Mouse (Mus musculus) limb, embryonic 14.5 days (tissue): ENCODE results near the gene Jsrp1. TPM values are rescaled to one million over a fixed set of nuclear protein-coding genes. Genes with fewer than 3 reads are reported as not detected.

ENCODE experiments used
- ATAC-seq: fragments of 200-750 bp; cut with Nextera tagmentation; 2 replicates; pipeline ENCODE4 v1.8.0; 2017; ENCODE audit warnings: low read depth, moderate number of reproducible peaks, moderate TSS enrichment; ENCODE audit not compliant: low FRiP score
- DNase-seq: peaks from one replicate; pipeline ENCODE4 v3.0.0-alpha.2; 2015; ENCODE audit warnings: low spot score
- H3K27ac ChIP-seq: fragments of 300-500 bp; sonication (generic); replicated peaks from 2 replicates; pipeline ENCODE4 v1.5.1; 2014; ENCODE audit warnings: low read depth, mild to moderate bottlenecking, low read length, moderate library complexity, mixed read lengths
- H3K27me3 ChIP-seq: fragments of 300-500 bp; sonication (generic); 2 replicates; pipeline ENCODE4 v1.6.1; 2014; ENCODE audit warnings: low read length, mixed read lengths; ENCODE audit not compliant: control insufficient read depth, insufficient read depth
- H3K36me3 ChIP-seq: fragments of 300-500 bp; sonication (generic); 2 replicates; pipeline ENCODE4 v1.6.1; 2014; ENCODE audit warnings: mild to moderate bottlenecking, low read length, moderate library complexity, mixed read lengths; ENCODE audit not compliant: control insufficient read depth, insufficient read depth
- H3K4me1 ChIP-seq: fragments of 300-500 bp; sonication (generic); 2 replicates; pipeline ENCODE4 v1.6.1; 2014; ENCODE audit warnings: antibody characterized with exemption, low read length, mixed read lengths; ENCODE audit not compliant: control insufficient read depth, insufficient read depth
- H3K4me2 ChIP-seq: fragments of 300-500 bp; sonication (generic); replicated peaks from 2 replicates; pipeline ENCODE4 v1.6.1; 2014; ENCODE audit warnings: low read depth, mild to moderate bottlenecking, low read length, moderate library complexity; ENCODE audit not compliant: severe bottlenecking
- H3K4me3 ChIP-seq: fragments of 300-500 bp; sonication (generic); replicated peaks from 2 replicates; pipeline ENCODE4 v1.5.1; 2014; ENCODE audit warnings: low read length
- H3K9ac ChIP-seq: fragments of 300-500 bp; sonication (generic); 2 replicates; pipeline ENCODE4 v1.6.1; 2014; ENCODE audit warnings: mild to moderate bottlenecking, low read depth, low read length, moderate library complexity; ENCODE audit not compliant: severe bottlenecking
- H3K9me3 ChIP-seq: fragments of 300-500 bp; sonication (generic); 2 replicates; pipeline ENCODE4 v1.6.1; 2016; ENCODE audit warnings: low read length; ENCODE audit not compliant: control insufficient read depth
- POLR2A ChIP-seq: fragments of 200-500 bp; IDR thresholded peaks from 2 replicates; pipeline ENCODE4 v1.8.0; 2012; ENCODE audit warnings: inconsistent platforms, mild to moderate bottlenecking, moderate library complexity, borderline replicate concordance; ENCODE audit not compliant: insufficient read depth, insufficient read length; ENCODE audit errors: extremely low read depth
- WGBS: fragments of 180-500 bp; shearing (Covaris S2); extraction: QIAGEN DNeasy Blood & Tissue Kit; methylation state at CpG from one replicate; pipeline ENCODE4 v1.1.7; 2014; 5-methylcytosine and 5-hydroxymethylcytosine counted together
- polyA plus RNA-seq, 2 experiments: library from polyadenylated mRNA; depleted of rRNA in 1 of 2; stranded (reverse) in 1 of 2; unstranded in 1 of 2; fragments of >200 nt; fragmentation: Nextera tagmentation in 1 of 2; extraction: Ambion mirVana in 1 of 2; gene quantifications; 2 replicates each; pipeline versions ENCODE4 v1.2.1 to v1.2.3; 2012 to 2014

Jsrp1 gene
- polyA plus RNA-seq, 2 experiments, result 6.1 to 12.1 TPM

DNA sequence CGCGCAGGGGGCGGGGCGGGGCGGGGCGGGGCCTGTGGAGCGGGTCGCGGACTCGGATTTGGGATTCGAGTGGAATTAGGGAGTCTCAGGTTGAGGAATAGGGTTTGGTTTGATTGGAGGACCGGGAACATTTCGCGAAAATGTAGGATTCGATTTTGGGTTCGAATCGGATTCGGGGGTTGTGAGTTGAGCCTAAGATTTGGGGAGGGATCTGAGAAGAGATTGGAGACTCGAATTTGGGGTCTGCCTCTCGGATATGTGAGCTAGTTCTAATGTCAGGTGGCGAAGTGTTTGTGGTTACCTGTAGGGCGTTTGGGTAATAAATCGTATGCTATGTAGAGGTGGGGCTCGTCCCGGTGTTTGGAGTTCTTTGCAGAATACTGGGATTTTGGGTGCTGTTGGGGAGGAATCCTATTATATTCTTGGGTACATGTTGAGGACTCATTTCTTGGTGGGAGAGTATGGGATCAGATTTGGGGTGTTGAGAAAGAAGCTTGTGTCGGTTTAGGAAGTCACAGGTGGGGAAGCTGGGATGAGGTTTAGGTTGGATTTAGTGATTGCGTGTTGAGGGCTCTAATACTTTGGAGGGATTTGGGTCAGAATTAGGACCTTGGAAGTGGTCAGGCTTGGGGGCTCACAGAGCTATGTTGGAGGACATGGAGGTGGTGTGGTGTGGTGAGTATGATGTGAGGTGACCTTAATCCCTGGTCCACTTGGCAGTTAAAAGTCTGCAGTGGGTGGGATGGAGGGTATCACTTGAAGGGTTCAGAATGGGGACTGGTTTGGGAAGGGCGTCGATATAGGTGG lies 14.0 kb upstream of the Jsrp1 start:
- peaks cover 9% of the 10 kb centered on the region for H3K4me1 ChIP-seq
- WGBS, result 8% methylated on average over 27 of the region's 29 CpGs
- H3K27me3 ChIP-seq, result no peaks in the 10 kb centered on the region
- TF ChIP-seq POLR2A, result no peak
- peak overlapping the region; percentile 86; the same call in 1 of the 2 replicates for H3K27ac ChIP-seq
- H3K9ac ChIP-seq, result peak overlapping the region; percentile 92
- peaks cover 24% of the 10 kb centered on the region for H3K36me3 ChIP-seq
- H3K4me2 ChIP-seq, result peak overlapping the region; percentile 93
- no peak for ATAC-seq
- H3K4me3 ChIP-seq, result peak overlapping the region; percentile 66
- no peak for DNase-seq
- no peaks in the 10 kb centered on the region for H3K9me3 ChIP-seq

DNA sequence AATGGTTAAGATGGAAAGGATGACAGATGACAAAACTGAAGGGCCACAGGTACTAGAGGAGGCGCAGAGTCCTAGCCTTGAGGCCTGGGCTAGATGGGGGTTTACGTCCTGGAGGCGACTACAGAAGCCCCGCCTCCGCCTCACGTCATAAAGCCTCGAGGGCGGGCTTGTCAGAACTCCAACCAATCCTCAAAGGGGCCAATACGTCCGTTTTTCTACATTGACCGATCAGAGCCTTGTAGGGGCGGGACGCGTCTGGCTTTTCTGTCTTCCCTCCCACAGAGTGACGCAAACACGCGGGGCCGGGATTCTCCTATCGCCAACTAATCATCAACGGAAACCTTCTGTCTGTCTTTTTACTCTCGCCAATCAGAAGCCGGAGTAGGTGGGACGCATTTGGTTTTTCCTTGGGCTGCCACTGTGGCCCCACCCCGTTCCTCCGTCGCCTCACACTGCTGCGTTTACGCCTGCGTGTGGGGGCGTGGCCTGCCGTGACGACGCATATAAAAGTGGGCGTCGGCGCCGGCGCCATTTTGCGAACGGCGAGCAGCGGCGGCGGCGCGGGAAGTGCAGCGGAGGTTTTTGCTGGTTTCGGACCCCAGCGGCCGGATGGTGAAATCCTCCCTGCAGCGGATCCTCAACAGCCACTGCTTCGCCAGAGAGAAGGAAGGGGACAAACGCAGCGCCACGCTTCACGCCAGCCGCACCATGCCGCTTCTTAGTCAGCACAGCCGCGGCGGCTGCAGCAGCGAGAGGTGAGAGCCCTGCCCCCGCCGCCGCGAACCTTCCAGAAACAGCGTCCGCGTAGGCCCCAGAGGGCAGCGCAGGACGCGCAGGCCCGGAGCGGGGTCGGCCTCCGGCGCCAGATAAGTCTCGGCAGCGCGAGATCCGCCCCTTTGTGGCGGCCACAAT lies 13.1 kb upstream of the Jsrp1 start, which contains the start of gene Oaz1:
Oaz1 (plus strand) TSS at position 506 of the 912 bp plus-strand sequence.
- peak; percentile 97 for ATAC-seq
- Histone ChIP-seq H3K36me3 (peaks cover 24% of the 10 kb centered on the region), H3K27ac (peak within 1 kb of the TSS; percentile 86), H3K4me2 (peak within 1 kb of the TSS; percentile 93), H3K4me1 (peaks cover 9% of the 10 kb centered on the region), H3K9ac (peak within 1 kb of the TSS; percentile 92), H3K4me3 (peak within 1 kb of the TSS; percentile 66), H3K27me3 (no peaks in the 10 kb centered on the region), H3K9me3 (no peaks in the 10 kb centered on the region)
- TF ChIP-seq POLR2A, result peak; percentile 77; the same call in 1 of the 2 replicates
- peak; percentile 100 for DNase-seq
- WGBS, result under 1% methylated on average over 68 of the region's 82 CpGs

DNA sequence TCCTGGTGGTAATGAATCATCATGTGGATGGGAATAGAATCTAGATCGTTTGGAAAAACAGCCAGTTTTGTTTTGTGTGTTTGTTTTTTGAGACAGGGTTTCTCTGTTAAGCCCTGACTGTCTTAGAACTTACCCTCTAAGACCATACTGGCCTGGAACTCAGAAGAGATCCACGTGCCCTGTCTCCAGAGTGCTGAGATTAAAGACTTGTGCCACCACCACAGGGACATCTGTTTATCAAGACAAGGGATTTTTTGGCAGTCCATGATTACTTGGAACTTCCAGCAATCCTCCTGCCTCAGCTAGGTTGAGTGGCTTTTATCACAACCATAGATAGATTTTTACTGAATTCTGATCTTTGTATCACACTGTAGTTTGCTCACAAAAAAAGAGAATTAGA lies 11.5 kb upstream of the Jsrp1 start:
- Histone ChIP-seq H3K4me3 (no peak overlapping the region), H3K36me3 (peaks cover 13% of the 10 kb centered on the region), H3K4me2 (no peak overlapping the region), H3K4me1 (peaks cover 9% of the 10 kb centered on the region), H3K27me3 (no peaks in the 10 kb centered on the region), H3K9ac (no peak overlapping the region), H3K9me3 (no peaks in the 10 kb centered on the region), H3K27ac (no peak overlapping the region)
- ATAC-seq, result no peak
- 86% methylated on average over 2 of the region's 2 CpGs for WGBS
- TF ChIP-seq POLR2A, result no peak
- no peak for DNase-seq

DNA sequence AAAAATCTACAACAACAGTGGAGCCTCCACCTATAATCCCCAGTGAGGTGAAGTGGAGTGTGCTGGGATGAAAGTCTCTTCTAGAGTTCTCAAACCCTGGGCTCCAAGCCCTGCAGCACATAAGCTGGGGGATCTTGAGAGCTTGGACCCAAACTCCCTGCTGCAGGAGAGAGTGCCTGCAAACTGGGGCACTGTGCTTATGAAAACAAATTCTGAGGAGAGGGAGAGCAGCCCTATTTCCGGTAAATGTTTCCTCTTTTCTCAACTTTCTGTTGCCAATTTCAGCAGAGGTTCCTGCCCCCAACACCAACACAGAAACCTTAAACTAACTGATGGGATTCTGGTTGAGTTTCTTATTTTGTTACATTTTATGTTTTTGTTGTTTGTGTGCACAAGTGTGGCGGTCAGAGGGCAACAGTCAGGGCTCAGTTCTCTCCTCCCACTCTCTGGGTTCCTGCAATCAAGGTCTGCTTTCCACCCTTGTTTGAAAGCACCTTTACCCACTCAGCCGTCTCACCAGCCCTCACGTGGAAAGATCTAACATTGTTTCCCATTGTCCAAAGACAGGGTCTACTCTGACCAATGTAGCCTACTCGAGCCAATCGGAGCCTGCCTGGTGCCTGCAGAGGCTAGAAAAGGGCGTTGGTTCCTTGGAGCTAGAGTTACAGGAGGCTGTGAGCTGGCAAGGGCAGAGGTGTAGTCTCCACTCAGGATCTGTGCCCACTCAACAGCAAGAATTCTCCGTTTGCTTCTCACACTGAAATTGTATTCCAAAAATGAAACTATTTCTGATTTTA lies 10.7 kb upstream of the Jsrp1 start:
- no peaks in the 10 kb centered on the region for H3K27me3 ChIP-seq
- H3K4me1 ChIP-seq, result peaks cover 9% of the 10 kb centered on the region
- H3K9ac ChIP-seq, result no peak overlapping the region
- H3K9me3 ChIP-seq, result no peaks in the 10 kb centered on the region
- H3K27ac ChIP-seq, result no peak overlapping the region
- H3K4me3 ChIP-seq, result no peak overlapping the region
- no peak for ATAC-seq
- peaks cover 5% of the 10 kb centered on the region for H3K36me3 ChIP-seq
- H3K4me2 ChIP-seq, result no peak overlapping the region
- no peak for TF ChIP-seq POLR2A
- WGBS, result 64% methylated on average over 8 of the region's 8 CpGs
- DNase-seq, result no peak
